Mouse (Mus musculus) cerebellum, postnatal 36 days (tissue): ENCODE data around the gene Mgrn1.

Experiments used
- DNase-seq, 2 experiments: peaks; one replicate each; pipeline ENCODE4 v3.0.0; 2021 to 2022; ENCODE audit warnings: mixed read lengths in 2 of 2

Gene Mgrn1

DNA sequence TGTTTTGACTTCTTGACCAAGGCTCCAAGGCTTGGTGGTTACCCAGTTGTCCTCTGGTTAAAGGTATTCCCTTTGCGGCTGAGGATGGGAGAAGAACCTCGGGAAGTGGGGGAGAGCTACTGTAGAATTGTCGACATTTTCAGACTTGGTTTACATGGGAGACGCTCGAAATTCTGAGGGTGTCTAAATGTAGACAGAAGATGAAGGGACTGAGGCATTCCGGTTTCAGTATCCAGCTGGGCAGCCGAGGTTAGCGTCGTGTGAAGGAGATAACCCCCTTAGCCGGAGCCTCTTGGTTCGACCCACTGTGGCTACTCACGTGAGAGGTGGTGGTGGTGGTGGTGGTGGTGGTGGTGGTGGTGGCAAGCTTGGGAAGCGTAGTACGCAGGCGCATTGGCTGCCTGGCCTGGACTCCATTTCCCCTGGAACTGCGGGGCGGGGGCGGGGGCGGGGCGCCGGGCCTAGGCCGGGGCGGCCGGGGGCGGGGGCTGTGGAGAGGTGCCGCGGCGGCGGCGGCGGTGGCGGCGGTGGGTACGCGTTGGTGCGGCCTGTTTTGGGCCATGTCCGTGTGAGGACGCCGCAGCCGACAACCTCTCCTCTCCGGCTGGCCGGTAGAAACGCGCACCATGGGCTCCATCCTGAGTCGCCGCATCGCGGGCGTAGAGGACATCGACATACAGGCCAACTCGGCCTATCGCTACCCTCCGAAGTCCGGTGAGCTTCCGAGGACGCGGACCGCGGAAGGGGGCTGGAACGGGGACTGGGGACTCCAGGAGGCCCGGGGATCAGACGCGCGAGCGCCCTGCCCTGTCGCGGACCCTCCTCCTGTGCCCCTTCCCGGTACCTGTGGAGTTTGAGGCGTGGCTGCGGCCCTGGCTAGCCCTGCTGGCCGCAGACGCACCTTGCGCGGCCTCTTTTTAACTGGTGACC lies at the start of gene Mgrn1:
Gene Mgrn1, plus strand, starts transcription at position 490 of the 930 bp plus-strand sequence.
- DNase-seq: peak; percentile 89 to 90

GRCm38 (mm10) chr16:4837631-4838030 lies 48.4 kb upstream of the Mgrn1 start:
- no peak for DNase-seq

GRCm38 (mm10) chr16:4839552-4839951 lies 46.5 kb upstream of the Mgrn1 start:
- no peak for DNase-seq

DNA sequence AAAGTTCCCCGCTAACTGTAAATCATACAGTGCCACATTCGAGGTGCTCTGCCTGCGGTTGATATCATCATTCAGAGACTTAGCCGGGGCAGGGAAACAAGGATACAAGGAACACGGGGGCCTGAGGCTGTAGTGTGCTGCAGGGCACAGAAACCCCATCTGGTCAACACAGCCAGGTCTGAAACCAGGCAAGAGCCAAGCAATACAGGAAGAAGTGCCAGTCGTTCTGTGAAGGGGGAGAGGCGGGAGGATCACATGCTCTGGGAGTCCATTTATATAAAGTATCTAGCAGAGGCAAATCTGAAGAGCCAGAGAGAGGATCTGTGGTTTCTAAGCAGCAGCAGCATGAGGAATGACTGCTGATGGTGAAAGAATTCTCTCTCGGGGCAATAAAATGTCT lies 45.8 kb upstream of the Mgrn1 start:
- no peak for DNase-seq

DNA sequence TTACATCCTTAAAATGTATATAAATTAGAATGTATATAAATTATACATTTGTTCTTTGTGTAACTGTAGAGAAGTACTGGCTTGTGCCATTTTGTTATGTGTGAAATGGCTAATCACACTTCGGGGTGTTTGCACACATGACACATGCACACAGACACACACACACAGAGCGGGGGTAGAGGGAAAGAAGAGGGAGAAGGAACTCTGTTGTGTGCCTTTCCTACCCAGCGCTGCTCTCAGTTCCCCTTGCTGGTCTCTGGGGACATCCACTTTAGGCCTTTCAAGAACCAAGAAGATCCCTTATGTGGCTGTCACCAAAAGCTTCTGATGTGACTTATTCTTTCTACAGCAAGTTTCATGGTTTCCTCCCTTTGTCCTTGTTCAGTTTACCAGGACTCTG lies 39.0 kb upstream of the Mgrn1 start:
- no peak for DNase-seq

DNA sequence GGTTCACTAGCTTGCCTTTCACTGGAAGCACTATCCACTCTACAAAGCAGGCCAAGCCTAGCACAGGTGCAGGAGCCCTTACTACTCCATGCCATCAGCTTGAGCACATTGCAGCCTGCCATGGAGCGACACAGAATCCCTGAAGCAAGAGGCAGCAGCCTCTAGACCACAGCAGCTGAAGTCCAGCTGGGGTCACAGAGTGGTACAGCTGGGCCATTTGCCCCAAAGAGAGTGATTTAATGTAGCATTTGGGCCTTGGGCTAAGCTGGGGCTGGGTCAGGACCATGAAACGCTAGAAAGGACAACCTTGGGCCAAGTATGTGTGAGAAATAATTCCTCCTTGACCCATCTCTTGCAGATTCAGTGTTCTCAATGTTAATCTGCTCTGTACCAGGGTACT lies 38.0 kb upstream of the Mgrn1 start:
- no peak for DNase-seq

GRCm38 (mm10) chr16:4850361-4850760 lies 35.7 kb upstream of the Mgrn1 start:
- DNase-seq: no peak

DNA sequence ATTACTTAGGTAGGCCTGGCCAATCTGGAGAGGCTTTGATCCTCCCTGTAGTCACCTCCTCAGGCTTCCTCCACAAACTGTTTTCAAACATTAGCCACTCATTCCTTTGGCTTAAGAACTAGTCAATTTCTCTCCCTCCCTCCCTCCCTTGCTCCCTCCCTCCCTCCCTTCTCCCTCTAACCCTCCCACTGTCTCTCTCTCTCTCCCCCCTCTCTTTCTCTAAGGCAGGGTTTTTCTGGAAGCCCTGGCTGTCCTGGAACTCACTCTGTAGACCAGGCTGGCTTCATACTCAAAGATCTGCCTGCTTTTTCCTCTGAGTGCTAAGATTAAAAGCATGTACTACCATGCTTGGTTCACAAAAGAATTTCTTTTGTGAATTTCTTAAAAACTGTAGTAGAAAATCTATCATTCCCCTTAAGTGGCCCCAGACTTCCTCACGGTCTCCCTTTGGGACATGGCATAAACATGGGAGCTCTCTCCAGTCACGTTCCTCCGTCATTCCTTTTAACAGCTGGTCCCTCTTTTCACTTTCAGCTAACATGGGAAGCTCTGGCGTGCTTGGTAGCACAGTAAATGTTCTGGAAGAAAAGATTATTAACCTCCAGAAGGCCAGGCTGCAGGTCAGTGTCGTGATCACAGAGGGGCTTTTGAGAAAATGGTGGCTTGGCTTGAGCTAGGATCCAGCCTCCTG lies 35.0 kb upstream of the Mgrn1 start:
- no peak for DNase-seq

- no peak for DNase-seq
Observed at GRCm38 (mm10) chr16:4855046-4855650, 30.9 kb upstream of the Mgrn1 start.

- DNase-seq: peak in 1 of 2 experiments; percentile 23
Observed at GRCm38 (mm10) chr16:4861392-4861791, 24.7 kb upstream of the Mgrn1 start.

- DNase-seq: peak; percentile 40 to 53
Observed at GRCm38 (mm10) chr16:4862863-4863483, 23.1 kb upstream of the Mgrn1 start.

- no peak for DNase-seq
Observed at GRCm38 (mm10) chr16:4863742-4864141, 22.3 kb upstream of the Mgrn1 start.

DNA sequence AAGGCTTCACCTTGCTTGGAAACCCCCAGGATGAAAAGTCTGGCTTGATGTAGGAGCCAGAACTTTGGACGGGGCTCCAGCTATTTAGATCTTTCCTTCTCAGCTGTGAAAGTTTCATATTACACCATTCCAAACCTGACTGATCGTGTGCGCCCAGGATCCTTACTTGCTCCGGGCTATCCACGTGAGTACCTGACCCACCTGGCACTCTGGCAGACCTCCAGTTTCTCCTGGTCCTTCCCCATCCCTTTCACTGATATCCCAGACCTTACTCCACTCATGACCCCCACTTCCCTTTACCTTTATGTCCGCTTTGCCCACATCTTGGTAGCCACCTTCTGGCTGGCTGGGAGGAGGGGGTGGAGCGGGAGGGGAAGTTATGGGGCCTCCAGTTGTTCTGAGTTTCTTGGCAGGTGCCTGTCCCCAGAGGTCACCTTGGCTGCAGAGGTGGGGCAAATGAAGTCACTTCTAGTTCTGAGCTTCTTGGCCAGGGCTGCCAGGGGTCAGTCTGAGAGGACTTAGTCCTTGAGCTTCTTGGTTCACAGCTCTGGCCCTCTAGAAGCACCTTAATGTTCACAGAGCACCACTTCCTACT lies 19.9 kb upstream of the Mgrn1 start:
- DNase-seq: peak in 1 of 2 experiments; percentile 31

- no peak for DNase-seq
Observed at GRCm38 (mm10) chr16:4870490-4870889, 15.6 kb upstream of the Mgrn1 start.

- no peak for DNase-seq
Observed at GRCm38 (mm10) chr16:4871926-4872325, 14.1 kb upstream of the Mgrn1 start.

DNA sequence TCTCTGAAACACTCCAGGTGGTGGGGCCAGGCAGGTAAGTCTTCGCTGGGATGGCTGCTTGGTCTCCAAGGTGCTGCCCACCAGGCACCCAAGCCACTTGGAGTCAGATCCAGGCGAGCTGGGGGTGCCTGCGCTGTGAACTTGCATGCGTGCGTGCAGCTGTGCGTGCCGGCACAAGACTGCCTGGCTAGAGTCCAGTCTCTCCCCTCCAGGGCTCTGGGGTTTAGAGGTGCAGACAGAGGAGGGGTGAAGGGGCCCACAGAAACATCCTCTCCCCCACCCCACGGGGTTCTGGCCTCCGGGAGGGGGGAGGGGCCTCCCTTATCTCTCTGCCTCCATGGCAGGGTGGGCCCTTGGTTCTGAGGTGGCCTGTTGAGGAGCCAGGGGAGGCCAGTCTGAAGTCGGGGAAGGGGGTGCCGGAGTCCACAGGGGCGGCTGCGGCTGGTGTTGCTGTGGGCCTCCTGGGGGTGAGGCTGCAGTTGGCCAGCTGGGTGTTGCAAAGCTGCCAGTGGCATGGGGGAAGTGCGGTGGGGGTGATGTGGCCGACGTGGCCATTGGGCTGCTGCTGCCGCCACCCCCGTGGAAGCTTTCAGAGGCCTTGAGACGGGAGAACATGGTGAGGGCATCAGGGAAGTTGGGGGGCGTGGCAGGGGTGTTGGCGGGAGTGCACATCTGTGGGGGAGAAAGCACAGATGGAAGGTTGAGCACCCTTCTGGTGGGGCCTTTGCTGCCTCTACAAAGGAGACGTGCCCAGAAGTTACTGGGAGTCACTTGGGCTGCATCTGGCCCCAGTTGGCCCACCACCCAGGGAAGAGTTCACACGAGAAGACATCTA lies 10.6 kb upstream of the Mgrn1 start:
- no peak for DNase-seq

GRCm38 (mm10) chr16:4876033-4876680 lies 9.9 kb upstream of the Mgrn1 start:
- DNase-seq: peak; percentile 53 to 64

- DNase-seq: no peak
Observed at GRCm38 (mm10) chr16:4877195-4877594, 8.9 kb upstream of the Mgrn1 start.

DNA sequence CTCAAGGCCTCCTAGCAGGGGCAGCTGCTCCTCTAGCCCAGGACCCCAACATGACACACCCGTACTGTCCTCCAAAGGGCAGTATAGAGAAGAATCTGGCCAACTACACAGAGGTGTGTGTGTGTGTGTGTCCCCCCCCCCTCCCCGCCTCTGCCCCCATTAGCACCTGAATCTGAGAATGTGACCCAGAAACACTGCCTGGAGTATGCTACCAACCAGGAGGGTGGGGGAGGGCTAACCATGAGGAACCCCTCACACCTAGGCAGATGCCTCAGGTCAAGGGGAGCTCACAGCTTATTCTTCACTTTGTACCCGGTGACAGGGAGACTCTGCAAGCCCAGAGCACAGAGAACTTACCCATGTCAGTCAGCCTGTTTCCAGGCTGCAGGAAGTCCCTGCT lies 8.3 kb upstream of the Mgrn1 start:
- DNase-seq: no peak

DNA sequence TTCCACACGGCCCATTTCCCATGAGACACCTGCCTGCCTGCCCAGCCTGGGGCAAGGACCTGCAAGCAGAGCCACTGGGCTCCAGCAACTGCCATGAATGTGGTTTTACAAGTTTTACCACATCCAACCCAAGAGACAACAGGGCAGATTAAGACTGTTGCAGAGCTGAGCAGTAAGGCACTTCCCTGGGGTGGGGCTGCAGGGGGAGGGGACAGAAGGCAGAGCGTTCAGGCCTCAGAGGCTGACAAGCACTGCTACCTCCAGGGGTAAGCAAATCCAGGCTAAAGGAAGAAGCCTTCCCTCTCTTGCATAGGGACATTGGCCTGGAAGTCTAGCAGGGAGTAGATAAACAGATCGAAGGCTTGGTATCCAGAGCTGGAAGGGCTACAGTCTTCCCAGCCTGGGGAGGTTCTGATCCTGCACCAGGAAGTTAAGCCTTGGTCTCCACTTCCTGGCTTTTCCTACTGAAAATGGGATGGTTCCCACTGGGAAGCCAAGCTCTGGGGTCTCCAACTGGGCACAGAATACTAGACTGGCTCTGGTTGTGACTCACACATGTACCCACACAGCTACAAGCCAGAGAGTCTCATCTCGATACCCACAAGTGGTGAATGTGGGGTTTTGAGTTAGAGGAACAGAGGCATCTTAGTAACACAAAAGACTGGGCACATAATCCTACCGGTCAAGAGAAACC lies 7.7 kb upstream of the Mgrn1 start:
- DNase-seq: no peak
